Mouse (Mus musculus): ENCODE results near the gene Parp8.
"Not testable (repeated sequence)": the region's sequence is repeated elsewhere in the genome, so short reads cannot be mapped to it uniquely, and the experiment has no call there.

Parp8 gene

DNA sequence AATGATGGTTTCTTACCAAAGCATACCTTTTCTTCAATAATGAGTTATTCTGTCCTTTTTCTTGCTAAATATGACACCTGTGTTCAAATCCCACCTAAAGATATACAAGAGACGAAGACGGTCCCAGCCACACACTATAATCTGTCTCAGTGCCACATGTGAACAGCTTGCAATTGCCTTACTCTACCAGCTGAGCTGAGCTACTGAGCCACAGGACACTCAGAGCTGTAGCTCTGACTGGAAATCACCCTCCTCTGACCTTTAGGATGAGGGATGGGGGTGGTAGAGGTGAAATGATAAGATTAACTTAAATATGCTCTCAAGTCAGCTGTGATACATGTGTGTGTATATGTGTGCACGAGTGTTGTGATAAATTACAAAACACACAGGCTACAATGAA, 57.9 kb downstream of the Parp8 start:
- no peak for DNase-seq (ENCODE audit: low spot score in 2 of 2)

DNA sequence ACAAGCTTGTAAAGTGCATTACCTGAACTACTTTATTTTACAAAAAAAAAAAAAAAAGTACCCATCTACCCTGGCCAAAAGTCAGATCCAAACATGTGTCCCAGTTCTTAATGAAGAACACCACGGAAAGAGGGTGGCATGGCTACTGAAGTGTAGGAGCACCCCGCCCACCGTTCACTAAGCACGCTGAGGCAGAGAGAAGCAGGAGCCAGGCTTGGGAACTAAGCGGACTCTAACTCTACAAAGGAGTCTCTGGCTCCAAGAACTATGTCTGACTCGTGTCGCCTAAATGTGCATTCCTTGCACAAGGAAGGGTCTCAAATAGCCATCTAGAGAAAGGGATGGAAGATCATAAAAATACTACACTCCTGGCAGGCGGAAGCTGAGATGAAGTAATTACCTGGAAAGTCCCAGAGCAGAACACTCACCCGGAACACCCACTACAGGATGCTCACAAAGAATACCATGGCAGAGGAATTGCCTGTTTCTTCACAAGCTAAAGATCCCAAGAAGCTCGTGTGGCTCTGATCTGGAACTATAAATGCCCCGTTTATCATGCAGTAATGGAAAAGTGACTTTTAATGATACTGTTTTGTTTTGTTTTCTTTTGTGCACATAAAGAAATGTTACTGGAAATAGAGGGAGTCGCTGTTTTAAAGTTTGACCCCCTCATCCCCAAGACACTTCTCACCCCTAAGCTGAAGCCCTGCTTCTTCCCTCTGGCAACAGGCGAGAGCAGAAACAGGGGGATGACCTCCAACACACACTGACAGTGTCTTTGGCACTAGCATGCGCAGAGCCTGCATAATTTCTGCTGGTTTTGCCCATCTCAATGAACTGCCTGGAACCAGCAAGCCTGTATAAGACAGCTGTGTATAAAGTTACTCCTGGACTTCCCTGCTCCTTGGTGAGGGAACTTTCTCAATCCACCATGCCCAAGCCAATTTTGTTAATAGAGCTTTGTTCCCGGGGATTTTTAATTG, 62.6 kb downstream of the Parp8 start:
- DNase-seq (ENCODE audit: low spot score in 2 of 2) = no peak

DNA sequence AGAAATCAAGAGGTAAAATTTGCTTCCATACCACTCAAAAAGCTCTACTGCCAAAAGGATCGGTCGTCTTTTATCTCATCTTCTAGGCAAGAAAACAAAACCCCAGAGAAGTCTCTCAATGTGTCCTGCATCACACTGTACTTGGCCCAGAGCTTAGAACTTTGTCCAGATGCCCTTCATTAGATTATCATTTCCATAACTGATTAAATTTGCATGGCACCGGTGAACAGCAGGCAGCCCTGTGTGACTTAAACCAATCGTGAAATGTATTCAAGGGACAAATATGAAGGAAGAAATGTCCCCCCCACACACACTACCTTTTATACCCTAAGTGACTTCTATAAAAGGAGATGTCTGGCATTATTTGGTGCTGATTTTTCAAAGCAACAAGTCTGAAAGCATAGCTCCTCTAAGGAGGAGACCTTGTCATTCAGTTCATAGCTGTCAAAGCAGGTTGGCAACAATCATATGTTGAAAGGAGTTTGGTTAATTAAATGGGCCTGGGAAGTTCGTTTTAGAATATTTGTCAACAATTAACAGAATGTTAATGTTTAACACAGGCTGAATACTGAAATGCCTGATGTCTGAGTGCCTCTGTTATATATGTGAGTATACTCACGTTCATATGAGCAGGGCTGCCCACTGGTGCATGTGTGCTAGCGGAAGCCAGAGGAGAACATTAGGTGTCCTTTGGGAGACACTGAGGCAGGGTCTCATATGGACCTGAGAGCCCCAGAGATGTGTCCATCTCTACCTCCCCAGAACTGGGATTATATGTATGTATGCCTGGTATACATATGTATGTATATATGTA, 66.4 kb downstream of the Parp8 start:
- DNase-seq (ENCODE audit: low spot score in 2 of 2) = no peak

- no peak for DNase-seq (ENCODE audit: low spot score in 2 of 2)
Observed at GRCm38 (mm10) chr13:116957577-116957976, 67.8 kb downstream of the Parp8 start.

DNA sequence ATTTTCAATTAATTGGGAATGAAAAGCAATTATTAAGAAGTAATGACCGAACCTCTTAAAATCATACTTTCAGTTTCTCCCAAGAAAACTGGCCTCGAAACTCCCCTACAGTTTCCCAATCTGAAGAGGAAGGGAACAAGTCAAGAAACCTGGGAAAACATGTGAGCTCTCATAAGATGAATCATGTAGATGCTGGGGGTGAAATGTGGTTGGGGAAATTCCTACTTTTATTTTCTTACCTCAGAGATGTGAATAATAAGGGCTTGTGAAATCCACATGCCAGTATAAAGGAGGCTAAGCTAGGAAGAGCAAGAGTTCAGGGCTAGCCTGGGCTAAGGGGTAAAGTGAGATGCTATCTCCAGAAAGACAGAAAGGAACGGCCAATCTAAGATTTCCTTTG, 74.0 kb downstream of the Parp8 start:
- no peak for DNase-seq (ENCODE audit: low spot score in 2 of 2)

GRCm38 (mm10) chr13:116949527-116949926, 75.8 kb downstream of the Parp8 start:
- DNase-seq (ENCODE audit: low spot score in 2 of 2) = no peak

DNA sequence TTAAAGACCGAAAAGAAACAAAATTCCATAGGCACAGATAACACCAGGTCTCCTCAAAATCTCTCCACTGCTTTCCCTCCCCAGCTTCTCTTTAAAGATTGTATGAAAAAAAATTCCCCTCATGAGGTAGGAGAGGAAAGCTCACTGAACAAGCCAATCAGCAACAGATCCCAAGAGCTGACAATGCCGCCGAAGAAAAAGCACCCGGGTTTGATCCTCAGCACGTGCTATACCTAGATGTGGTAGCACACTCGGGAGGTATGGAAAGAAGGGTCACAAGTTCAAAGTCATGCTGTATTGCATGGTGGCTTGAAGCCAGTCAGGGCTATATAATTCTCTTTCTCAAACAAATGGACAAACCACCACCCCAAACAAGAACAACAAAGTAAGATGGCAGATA, 76.3 kb downstream of the Parp8 start:
- DNase-seq (ENCODE audit: low spot score in 2 of 2) = no peak

GRCm38 (mm10) chr13:116948299-116948659, 77.1 kb downstream of the Parp8 start:
- no peak for DNase-seq (ENCODE audit: low spot score in 2 of 2)

- DNase-seq (ENCODE audit: low spot score in 2 of 2) = no peak
Observed at GRCm38 (mm10) chr13:116947611-116948298, 77.6 kb downstream of the Parp8 start.

DNA sequence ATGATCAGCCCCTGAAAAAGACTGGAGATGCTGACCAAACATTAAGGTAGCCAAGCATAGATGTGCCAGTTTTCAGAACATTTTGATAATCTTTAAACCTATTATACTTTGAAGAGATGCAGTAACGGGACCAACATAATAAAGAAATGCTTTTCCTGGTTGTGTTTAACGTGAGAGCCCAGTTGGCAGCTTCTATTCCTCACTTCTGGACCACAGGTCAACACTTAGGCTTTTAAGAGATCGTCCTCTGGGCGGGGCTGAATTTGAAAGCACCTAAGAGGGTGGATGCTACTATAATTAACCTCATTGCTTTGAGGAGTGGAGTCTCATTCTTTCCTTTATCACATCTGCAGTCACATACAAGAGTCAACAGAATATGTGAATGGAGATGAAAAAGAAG, 78.8 kb downstream of the Parp8 start:
- DNase-seq (ENCODE audit: low spot score in 2 of 2) = no peak

DNA sequence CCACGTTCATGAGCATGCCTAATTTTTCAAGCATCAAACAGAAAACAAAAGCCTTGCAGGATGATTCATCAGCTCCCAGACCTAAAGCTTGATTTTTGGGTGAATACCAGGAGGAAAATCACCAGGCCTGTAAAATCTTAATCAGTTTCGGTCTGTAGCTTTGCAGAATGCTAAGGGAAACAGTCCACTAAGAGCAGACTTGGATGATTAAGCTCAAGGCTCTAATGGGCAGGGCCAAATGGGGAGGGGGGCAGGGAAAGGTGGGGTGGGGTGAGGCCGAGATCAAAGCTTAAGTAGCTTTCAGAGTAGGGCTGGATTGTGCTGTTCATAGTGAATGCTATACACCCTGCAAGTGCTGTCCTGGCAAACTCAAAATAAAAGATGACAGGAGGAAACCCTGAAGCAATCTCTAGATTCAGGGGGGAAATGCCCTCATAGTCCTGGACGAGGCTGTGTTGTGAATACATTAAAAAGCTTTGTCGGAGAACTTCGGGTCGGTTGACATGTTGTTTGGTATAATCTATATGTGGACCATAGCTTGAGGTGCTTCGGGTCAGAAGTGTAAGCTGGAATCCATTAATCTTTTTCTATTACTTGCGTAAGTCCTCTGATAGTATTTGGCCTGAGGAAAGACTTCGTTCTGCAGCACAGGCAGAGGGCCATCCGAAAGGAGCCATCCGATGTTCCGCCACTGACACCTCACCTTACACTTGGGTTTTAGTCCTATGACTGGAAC, 83.9 kb downstream of the Parp8 start:
- no peak for DNase-seq (ENCODE audit: low spot score in 2 of 2)

DNA sequence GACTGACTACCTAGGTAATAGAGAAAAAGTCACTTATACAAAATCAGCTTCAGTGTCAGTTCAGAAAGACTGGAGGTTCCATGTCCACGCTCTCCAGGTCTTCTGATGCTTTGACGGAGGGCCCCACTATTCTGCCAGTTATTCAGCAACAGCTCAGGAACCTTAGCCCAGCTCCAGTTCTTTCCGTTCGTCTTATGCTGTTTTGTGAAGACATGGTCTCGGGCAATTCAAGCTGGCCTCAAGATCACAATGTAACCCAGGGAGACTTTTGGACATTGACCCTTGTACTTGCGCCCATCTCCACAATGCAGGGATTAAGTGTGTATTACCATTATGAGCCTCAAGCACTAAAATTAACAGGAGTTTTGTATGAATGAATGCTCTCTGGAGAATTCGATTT, 84.6 kb downstream of the Parp8 start:
- no peak for DNase-seq (ENCODE audit: low spot score in 2 of 2)

DNA sequence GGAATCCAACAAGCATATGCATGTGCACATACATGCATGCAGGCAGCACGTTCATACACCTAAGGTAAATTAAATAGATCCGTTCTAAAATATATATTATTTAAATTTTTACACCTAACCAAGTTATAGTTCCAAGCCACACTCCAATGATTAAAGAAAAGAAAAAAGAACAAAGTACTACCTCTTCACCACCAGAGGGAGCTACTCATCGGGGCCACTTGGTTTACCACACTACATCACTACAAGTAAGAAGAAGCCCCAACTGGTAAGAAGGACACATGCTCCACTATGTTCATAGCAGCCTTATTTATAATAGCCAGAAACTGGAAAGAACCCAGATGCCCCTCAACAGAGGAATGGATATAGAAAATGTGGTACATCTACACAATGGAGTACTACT, 88.3 kb downstream of the Parp8 start:
- DNase-seq (ENCODE audit: low spot score in 2 of 2) = not testable (repeated sequence)

GRCm38 (mm10) chr13:116917387-116917930, 107.9 kb downstream of the Parp8 start:
- DNase-seq (ENCODE audit: low spot score in 2 of 2) = no peak

DNA sequence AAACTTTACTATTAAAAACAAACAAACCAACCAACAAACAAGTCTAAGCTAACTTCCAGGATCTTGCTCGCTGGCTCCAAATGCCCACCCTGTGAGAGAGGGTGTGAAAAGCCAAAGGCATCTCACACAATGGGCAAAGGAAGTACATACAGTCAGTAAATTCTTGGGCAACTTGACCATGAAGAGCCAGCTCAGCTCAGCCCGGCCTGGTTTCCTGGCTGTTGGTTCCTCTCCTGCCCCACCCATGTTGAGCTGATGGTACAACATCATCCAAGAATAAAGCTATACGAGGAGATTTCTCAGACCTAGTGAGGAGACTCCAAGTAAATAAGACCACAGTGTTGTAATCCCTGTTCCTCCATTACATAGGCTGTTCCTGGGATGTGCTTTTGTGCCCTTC, 117.1 kb downstream of the Parp8 start:
- DNase-seq (ENCODE audit: low spot score in 2 of 2) = no peak

- no peak for DNase-seq (ENCODE audit: low spot score in 2 of 2)
Observed at GRCm38 (mm10) chr13:116903394-116903793, 121.9 kb downstream of the Parp8 start.

GRCm38 (mm10) chr13:116898395-116898794, 126.9 kb downstream of the Parp8 start:
- DNase-seq (ENCODE audit: low spot score in 2 of 2) = no peak

DNA sequence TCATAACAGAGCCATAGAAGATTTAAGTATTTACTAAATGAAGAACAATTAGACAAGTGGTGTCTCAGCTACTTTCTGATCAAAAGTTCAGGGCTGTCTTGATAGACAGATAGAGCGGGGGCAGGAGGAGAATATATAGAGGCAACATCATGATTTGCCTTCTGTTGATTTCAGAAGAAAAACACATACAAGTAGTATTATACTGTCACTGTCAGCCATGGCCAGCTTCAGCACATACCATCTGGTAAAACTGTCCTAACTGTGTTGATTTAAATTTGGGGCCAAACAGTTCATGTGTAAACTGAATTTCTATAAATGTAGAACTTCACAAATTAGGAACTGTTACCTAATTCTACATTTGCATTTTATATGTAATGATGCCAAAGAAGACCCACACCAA, 127.6 kb downstream of the Parp8 start:
- DNase-seq (ENCODE audit: low spot score in 2 of 2) = no peak

DNA sequence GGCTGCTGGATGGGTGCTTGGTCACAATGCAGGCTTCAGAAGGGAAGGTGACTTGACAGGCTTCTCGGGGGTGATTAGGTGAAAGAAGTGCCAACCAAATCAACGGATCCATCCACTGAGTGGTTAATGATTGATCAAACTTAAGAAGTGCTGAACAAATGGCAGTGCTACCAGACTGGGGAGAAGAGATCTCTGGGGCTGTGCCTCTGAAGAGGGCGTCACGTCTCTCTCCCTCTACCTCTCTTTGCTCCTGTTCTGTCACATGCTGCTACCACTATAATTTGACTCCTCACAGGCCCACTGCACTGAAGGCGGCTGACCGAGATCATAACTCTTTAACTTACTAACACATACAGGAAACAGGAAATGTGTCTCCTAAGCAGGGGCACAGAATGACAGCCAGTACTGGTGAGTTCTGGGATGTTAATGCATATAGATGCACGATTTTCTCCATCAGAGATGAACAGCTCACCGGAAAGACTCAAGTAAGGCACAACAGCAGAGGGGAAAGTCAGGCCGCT, 140.9 kb downstream of the Parp8 start:
- DNase-seq (ENCODE audit: low spot score in 2 of 2) = no peak

DNA sequence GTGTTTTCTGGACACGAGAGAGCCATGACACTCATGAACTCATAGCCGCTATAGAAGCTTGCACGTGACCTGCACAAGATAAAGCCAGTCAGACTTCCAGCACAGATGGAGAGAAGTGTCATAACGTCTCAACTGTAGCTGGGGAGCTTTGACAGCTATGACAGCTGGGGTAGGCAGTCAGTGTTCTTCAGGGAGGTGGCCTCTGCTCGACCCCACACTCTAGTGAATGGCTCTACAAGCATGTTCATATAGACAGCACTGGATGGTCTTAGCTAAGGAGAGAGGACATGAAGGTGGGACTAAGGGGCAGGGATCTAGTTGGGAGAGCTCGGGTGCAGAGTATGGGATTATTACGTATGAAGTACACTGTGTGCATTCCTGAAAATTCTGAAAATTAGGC, 143.1 kb downstream of the Parp8 start:
- no peak for DNase-seq (ENCODE audit: low spot score in 2 of 2)

GRCm38 (mm10) chr13:116879580-116880192, 145.7 kb downstream of the Parp8 start:
- no peak for DNase-seq (ENCODE audit: low spot score in 2 of 2)
